Mouse (Mus musculus): ENCODE data around the gene Ly75. TPM values are rescaled to one million over a fixed set of nuclear protein-coding genes. Genes with fewer than 3 reads are reported as not detected.

Ly75 gene
- total and polyA plus RNA-seq, 3 experiments, result 0.15 to 16.0 (median 12.5) TPM

DNA sequence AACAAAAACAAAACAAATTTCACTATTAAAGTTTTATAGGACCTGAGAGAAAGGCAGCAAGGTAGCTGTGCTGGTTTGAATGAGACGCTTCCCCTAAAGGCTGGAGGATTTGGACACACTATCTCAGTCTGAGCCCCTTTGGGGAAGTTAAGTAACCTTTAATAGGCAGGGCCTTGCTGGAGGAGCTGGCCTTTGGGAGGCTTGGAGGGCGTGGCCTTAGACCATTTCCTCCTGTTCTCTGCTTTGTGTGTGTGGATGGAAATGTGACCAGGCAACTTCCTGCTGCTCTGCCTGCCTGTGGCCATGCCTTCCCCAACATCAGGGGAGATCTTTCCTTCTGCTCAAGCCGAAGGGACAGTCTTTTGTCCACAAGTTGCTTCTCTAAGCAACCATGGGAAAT, 84.8 kb downstream of the Ly75 start:
- DNase-seq (ENCODE audit: low spot score) (no peak), ATAC-seq (ENCODE audit: extremely low read depth, insufficient number of reproducible peaks, low FRiP score, poor library complexity, severe bottlenecking) (peak; percentile 57; the same call in 1 of the 2 replicates)
- Histone ChIP-seq H3K4me1 (ENCODE audit: insufficient read depth, low read depth, low read length) (peaks cover 3% of the 10 kb centered on the region), H3K4me3 (ENCODE audit: low read depth, low read length) (no peak overlapping the region), H3K36me3 (replicated peaks) (peaks cover 43% of the 10 kb centered on the region), H3K27me3 (ENCODE audit: insufficient read depth, low read length) (no peaks in the 10 kb centered on the region), H3K9me3 (replicated peaks) (no peaks in the 10 kb centered on the region)
- TF ChIP-seq CTCF (IDR thresholded peaks at IDR 0.05; ENCODE audit: low read depth, low read length), result no peak
- no peak for TF ChIP-seq GATA2 (IDR thresholded peaks at IDR 0.05; ENCODE audit: borderline replicate concordance, low read depth, low read length)
- TF ChIP-seq POLR2AphosphoS5 (IDR thresholded peaks at IDR 0.05; ENCODE audit: insufficient replicate concordance, low read depth, low read length), result no peak
- no peak for TF ChIP-seq TAL1 (conservative IDR thresholded peaks at IDR 0.05; ENCODE audit: low read depth, low read length)
- no peak for TF ChIP-seq GATA1 (IDR thresholded peaks at IDR 0.05; ENCODE audit: borderline replicate concordance, low read length)

DNA sequence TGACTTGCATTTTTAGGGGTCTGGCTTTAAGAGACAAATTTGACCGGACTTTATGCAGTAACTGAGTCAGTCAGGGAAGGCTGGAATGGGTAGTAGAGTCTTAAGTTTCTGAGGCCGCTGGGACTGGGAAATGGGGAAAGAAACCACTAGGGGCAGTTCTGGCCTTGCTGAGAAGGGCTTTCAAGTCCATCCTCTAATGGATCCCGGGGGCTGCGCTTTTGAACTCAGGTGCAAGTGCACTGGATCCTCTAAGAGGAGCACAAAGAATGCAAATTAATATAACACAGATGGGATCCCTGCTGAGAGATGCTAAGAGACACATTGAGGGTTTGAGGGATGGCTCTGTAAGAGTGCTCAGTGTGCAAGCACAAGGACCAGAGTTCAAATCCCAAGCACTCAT, 91.7 kb downstream of the Ly75 start:
- TF ChIP-seq POLR2AphosphoS5 (IDR thresholded peaks at IDR 0.05; ENCODE audit: insufficient replicate concordance, low read depth, low read length), result no peak
- no peak for TF ChIP-seq GATA2 (IDR thresholded peaks at IDR 0.05; ENCODE audit: borderline replicate concordance, low read depth, low read length)
- TF ChIP-seq GATA1 (IDR thresholded peaks at IDR 0.05; ENCODE audit: borderline replicate concordance, low read length), result no peak
- no peak for TF ChIP-seq TAL1 (conservative IDR thresholded peaks at IDR 0.05; ENCODE audit: low read depth, low read length)
- no peak for TF ChIP-seq CTCF (IDR thresholded peaks at IDR 0.05; ENCODE audit: low read depth, low read length)
- H3K4me1 ChIP-seq (ENCODE audit: insufficient read depth, low read depth, low read length), result peaks cover 9% of the 10 kb centered on the region

DNA sequence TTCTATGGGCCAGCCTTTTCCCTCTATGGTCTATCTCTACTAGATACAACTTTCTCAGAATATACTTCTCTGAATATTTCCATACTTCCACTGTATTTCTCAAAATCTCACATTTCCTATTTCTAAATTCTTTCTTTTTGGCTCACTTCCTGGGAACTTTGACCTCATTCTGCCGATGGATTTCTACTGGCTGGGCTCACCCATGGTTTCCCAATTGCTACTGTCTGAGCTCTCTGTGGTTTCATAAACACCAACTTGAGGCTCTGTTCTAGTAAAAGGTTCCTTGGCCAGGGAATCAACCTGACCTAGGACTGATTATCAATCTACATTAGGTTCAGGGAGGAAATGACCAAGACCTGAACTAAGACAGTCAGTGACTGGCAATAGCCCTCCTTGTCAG, 93.7 kb downstream of the Ly75 start:
- ATAC-seq (ENCODE audit: extremely low read depth, insufficient number of reproducible peaks, low FRiP score, poor library complexity, severe bottlenecking) (no peak), DNase-seq (ENCODE audit: low spot score) (no peak)
- H3K4me3 ChIP-seq (ENCODE audit: low read depth, low read length), result no peak overlapping the region
- H3K36me3 ChIP-seq (replicated peaks), result peaks cover 13% of the 10 kb centered on the region
- H3K9me3 ChIP-seq (replicated peaks), result peaks cover 4% of the 10 kb centered on the region; the same call in 1 of the 2 replicates
- H3K27me3 ChIP-seq (ENCODE audit: insufficient read depth, low read length), result peaks cover 2% of the 10 kb centered on the region; the same call in 1 of the 2 replicates
- TF ChIP-seq GATA2 (IDR thresholded peaks at IDR 0.05; ENCODE audit: borderline replicate concordance, low read depth, low read length) (no peak), CTCF (IDR thresholded peaks at IDR 0.05; ENCODE audit: low read depth, low read length) (no peak), GATA1 (IDR thresholded peaks at IDR 0.05; ENCODE audit: borderline replicate concordance, low read length) (no peak), TAL1 (conservative IDR thresholded peaks at IDR 0.05; ENCODE audit: low read depth, low read length) (no peak), POLR2AphosphoS5 (IDR thresholded peaks at IDR 0.05; ENCODE audit: insufficient replicate concordance, low read depth, low read length) (no peak)
- H3K4me1 ChIP-seq (ENCODE audit: insufficient read depth, low read depth, low read length), result peaks cover 9% of the 10 kb centered on the region

More for the DNA sequence above, 91.7 kb downstream of the Ly75 start:
- no peak for DNase-seq (ENCODE audit: low spot score)
- Histone ChIP-seq H3K27me3 (ENCODE audit: insufficient read depth, low read length) (peaks cover 2% of the 10 kb centered on the region; the same call in 1 of the 2 replicates), H3K4me3 (ENCODE audit: low read depth, low read length) (no peak overlapping the region), H3K9me3 (replicated peaks) (no peaks in the 10 kb centered on the region), H3K36me3 (replicated peaks) (peaks cover 19% of the 10 kb centered on the region)
- no peak for ATAC-seq (ENCODE audit: extremely low read depth, insufficient number of reproducible peaks, low FRiP score, poor library complexity, severe bottlenecking)

GRCm38 (mm10) chr2:60288606-60289005, 94.5 kb downstream of the Ly75 start:
- peaks cover 10% of the 10 kb centered on the region for H3K27me3 ChIP-seq (ENCODE audit: insufficient read depth, low read length)
- H3K9me3 ChIP-seq (replicated peaks), result peaks cover 6% of the 10 kb centered on the region
- ATAC-seq (ENCODE audit: extremely low read depth, insufficient number of reproducible peaks, low FRiP score, poor library complexity, severe bottlenecking) (peak; percentile 45; the same call in 1 of the 2 replicates), DNase-seq (ENCODE audit: low spot score) (peak; percentile 22)
- peaks cover 11% of the 10 kb centered on the region for H3K36me3 ChIP-seq (replicated peaks)
- no peak overlapping the region for H3K4me3 ChIP-seq (ENCODE audit: low read depth, low read length)
- peaks cover 13% of the 10 kb centered on the region for H3K4me1 ChIP-seq (ENCODE audit: insufficient read depth, low read depth, low read length)
- TF ChIP-seq GATA2 (IDR thresholded peaks at IDR 0.05; ENCODE audit: borderline replicate concordance, low read depth, low read length) (no peak), TAL1 (conservative IDR thresholded peaks at IDR 0.05; ENCODE audit: low read depth, low read length) (no peak), POLR2AphosphoS5 (IDR thresholded peaks at IDR 0.05; ENCODE audit: insufficient replicate concordance, low read depth, low read length) (no peak), CTCF (IDR thresholded peaks at IDR 0.05; ENCODE audit: low read depth, low read length) (no peak), GATA1 (IDR thresholded peaks at IDR 0.05; ENCODE audit: borderline replicate concordance, low read length) (no peak)

DNA sequence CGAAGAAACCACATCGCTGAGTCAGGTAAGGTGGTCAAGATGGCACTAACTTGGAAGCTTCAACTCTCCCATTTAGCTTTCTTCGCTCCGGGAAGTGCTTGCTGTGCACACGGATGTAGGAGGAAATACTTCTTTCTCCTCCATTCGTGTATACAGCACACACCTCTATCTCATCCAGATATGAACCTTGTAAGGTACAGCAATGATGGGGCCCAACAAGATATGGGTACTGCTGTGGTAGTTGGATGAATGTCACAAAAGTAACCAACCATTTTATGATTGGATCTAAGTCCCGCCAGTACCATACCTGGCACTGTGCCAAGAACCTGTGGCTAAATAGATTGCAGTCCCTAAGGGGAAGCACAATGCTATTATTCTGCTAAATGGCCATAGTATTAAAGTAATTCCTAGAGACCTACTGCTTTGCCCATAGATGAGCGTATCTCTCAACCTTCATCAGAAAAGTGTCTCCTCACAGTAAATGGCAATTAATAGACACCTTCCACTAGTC, 97.9 kb downstream of the Ly75 start:
- H3K27me3 ChIP-seq (ENCODE audit: insufficient read depth, low read length), result peaks cover 16% of the 10 kb centered on the region
- DNase-seq (ENCODE audit: low spot score) (no peak), ATAC-seq (ENCODE audit: extremely low read depth, insufficient number of reproducible peaks, low FRiP score, poor library complexity, severe bottlenecking) (no peak)
- H3K36me3 ChIP-seq (replicated peaks), result no peaks in the 10 kb centered on the region
- H3K4me1 ChIP-seq (ENCODE audit: insufficient read depth, low read depth, low read length), result peaks cover 21% of the 10 kb centered on the region
- no peak overlapping the region for H3K4me3 ChIP-seq (ENCODE audit: low read depth, low read length)
- no peak for TF ChIP-seq TAL1 (conservative IDR thresholded peaks at IDR 0.05; ENCODE audit: low read depth, low read length)
- no peak for TF ChIP-seq GATA2 (IDR thresholded peaks at IDR 0.05; ENCODE audit: borderline replicate concordance, low read depth, low read length)
- no peak for TF ChIP-seq GATA1 (IDR thresholded peaks at IDR 0.05; ENCODE audit: borderline replicate concordance, low read length)
- no peak for TF ChIP-seq CTCF (IDR thresholded peaks at IDR 0.05; ENCODE audit: low read depth, low read length)
- no peak for TF ChIP-seq POLR2AphosphoS5 (IDR thresholded peaks at IDR 0.05; ENCODE audit: insufficient replicate concordance, low read depth, low read length)
- H3K9me3 ChIP-seq (replicated peaks), result peaks cover 6% of the 10 kb centered on the region

DNA sequence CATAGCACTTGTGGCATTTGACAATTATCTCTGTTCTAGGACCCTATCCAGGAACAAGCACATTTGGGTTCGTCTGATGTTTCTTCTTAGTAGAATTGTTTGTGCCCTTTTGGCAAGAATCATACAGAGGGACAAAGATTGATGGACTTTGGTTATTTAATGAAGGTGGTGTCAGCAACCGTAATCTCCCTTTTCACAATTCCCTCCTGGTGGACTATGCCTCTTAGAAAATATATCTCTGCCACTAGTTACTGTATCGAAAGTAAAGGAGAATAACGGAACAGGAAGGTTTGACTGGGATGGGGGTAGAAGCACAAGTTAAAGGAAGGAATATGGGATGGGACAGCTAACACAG, 98.7 kb downstream of the Ly75 start, which contains the start of gene Cd302:
Gene Cd302, minus strand, starts transcription at position 22 of the 355 bp plus-strand sequence.
- no peak for DNase-seq (ENCODE audit: low spot score)
- peak within 1 kb of the TSS; percentile 34; the same call in 1 of the 2 replicates for H3K4me3 ChIP-seq (ENCODE audit: low read depth, low read length)
- H3K9me3 ChIP-seq (replicated peaks), result peaks cover 6% of the 10 kb centered on the region
- no peak for ATAC-seq (ENCODE audit: extremely low read depth, insufficient number of reproducible peaks, low FRiP score, poor library complexity, severe bottlenecking)
- peaks cover 26% of the 10 kb centered on the region for H3K4me1 ChIP-seq (ENCODE audit: insufficient read depth, low read depth, low read length)
- TF ChIP-seq GATA2 (IDR thresholded peaks at IDR 0.05; ENCODE audit: borderline replicate concordance, low read depth, low read length), result no peak
- TF ChIP-seq POLR2AphosphoS5 (IDR thresholded peaks at IDR 0.05; ENCODE audit: insufficient replicate concordance, low read depth, low read length), result no peak
- TF ChIP-seq TAL1 (conservative IDR thresholded peaks at IDR 0.05; ENCODE audit: low read depth, low read length), result no peak
- TF ChIP-seq GATA1 (IDR thresholded peaks at IDR 0.05; ENCODE audit: borderline replicate concordance, low read length), result no peak
- no peak for TF ChIP-seq CTCF (IDR thresholded peaks at IDR 0.05; ENCODE audit: low read depth, low read length)
- peaks cover 16% of the 10 kb centered on the region for H3K27me3 ChIP-seq (ENCODE audit: insufficient read depth, low read length)
- no peaks in the 10 kb centered on the region for H3K36me3 ChIP-seq (replicated peaks)
